Mouse (Mus musculus): ENCODE measurements around the gene Gemin5. TPM values are rescaled to one million over a fixed set of nuclear protein-coding genes. Genes with fewer than 3 reads are reported as not detected.
"Not testable (repeated sequence)": the region's sequence is repeated elsewhere in the genome, so short reads cannot be mapped to it uniquely, and the experiment has no call there.

Gene Gemin5
- total and polyA plus RNA-seq, 3 experiments: 19.6 to 43.9 (median 26.3) TPM

DNA sequence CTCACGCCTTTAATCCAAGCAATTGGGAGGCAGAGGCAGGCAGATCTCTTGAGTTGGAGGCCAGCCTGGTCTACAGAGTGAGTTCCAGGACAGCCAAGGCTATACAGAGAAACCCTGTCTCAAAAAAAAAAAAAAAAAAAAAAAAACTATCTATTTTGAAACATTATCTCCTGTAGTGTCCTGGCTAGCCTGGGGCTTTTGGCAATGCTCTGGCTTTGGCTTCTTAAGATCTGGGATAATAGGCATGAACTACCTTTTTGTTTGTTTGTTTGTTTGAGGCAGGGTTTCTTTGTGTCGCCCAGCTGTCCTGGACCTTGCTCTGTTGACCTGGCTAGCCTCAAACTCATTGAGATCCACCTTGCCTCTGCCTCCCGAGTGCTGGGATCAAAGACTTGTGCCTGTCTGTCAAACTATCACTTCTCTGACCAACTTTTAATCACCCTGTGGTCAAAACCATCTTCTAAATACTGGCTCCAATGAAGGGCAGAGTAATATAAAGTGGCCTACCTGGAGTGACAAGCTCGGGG lies 67.1 kb downstream of the Gemin5 start:
- no peak for TF ChIP-seq GATA2 (IDR thresholded peaks at IDR 0.05; ENCODE audit: borderline replicate concordance, low read depth, low read length)
- no peak for TF ChIP-seq CTCF (IDR thresholded peaks at IDR 0.05; ENCODE audit: low read depth, low read length)
- no peak for TF ChIP-seq TAL1 (conservative IDR thresholded peaks at IDR 0.05; ENCODE audit: low read depth, low read length)
- TF ChIP-seq GATA1 (IDR thresholded peaks at IDR 0.05; ENCODE audit: borderline replicate concordance, low read length): no peak
- no peak for TF ChIP-seq POLR2AphosphoS5 (IDR thresholded peaks at IDR 0.05; ENCODE audit: insufficient replicate concordance, low read depth, low read length)
- no peaks in the 10 kb centered on the region for H3K27me3 ChIP-seq (ENCODE audit: insufficient read depth, low read length)
- H3K36me3 ChIP-seq (replicated peaks): peaks cover 4% of the 10 kb centered on the region
- ATAC-seq (ENCODE audit: extremely low read depth, insufficient number of reproducible peaks, low FRiP score, poor library complexity, severe bottlenecking) (no peak), DNase-seq (ENCODE audit: low spot score) (no peak)
- H3K9me3 ChIP-seq (replicated peaks): no peaks in the 10 kb centered on the region
- H3K4me3 ChIP-seq (ENCODE audit: low read depth, low read length): no peak overlapping the region
- peaks cover 27% of the 10 kb centered on the region for H3K4me1 ChIP-seq (ENCODE audit: insufficient read depth, low read depth, low read length)

DNA sequence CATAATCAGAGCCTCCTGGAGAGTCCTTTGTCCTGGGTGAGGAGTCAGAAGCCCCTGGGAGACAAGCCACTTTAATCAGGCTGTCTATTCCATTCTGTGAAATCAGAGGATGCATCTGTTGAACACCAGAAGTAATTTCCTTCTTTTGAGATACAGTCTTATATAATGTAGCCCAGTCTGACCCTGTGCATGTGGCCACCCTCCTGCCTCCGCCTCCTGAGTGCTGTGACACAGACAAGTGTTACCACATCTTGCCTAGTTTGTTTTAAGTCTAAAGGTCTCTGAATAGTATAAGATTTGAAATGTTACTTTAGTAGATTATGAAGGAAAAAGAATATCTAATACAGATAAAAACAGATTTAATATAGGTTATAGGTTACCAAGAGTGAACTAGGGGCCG lies 68.3 kb downstream of the Gemin5 start:
- no peak for TF ChIP-seq GATA2 (IDR thresholded peaks at IDR 0.05; ENCODE audit: borderline replicate concordance, low read depth, low read length)
- no peak for TF ChIP-seq TAL1 (conservative IDR thresholded peaks at IDR 0.05; ENCODE audit: low read depth, low read length)
- no peak for TF ChIP-seq POLR2AphosphoS5 (IDR thresholded peaks at IDR 0.05; ENCODE audit: insufficient replicate concordance, low read depth, low read length)
- no peak for TF ChIP-seq GATA1 (IDR thresholded peaks at IDR 0.05; ENCODE audit: borderline replicate concordance, low read length)
- TF ChIP-seq CTCF (IDR thresholded peaks at IDR 0.05; ENCODE audit: low read depth, low read length): no peak
- H3K4me3 ChIP-seq (ENCODE audit: low read depth, low read length): no peak overlapping the region

DNA sequence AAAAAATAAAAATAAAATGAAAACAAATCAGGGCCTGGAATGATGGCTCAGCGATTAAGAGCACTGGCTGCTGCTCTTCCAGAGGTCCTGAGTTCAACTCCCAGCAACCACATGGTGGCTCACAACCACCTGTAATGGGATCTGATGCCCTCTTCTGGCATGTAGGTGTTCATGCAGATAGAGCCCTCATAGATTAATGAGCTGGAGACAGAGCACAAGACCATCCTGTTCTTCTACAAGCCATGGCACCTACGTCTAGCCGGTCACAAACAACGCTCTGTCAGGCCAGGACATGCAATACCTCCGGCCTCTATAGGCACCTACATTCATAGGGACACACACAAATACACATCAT lies 70.0 kb downstream of the Gemin5 start:
- not testable (repeated sequence) for ATAC-seq (ENCODE audit: extremely low read depth, insufficient number of reproducible peaks, low FRiP score, poor library complexity, severe bottlenecking); H3K9me3 ChIP-seq (replicated peaks); DNase-seq (ENCODE audit: low spot score); H3K36me3 ChIP-seq (replicated peaks); H3K27me3 ChIP-seq (ENCODE audit: insufficient read depth, low read length); H3K4me3 ChIP-seq (ENCODE audit: low read depth, low read length)
- peaks cover 25% of the 10 kb centered on the region for H3K4me1 ChIP-seq (ENCODE audit: insufficient read depth, low read depth, low read length)

More for the DNA sequence above, 68.3 kb downstream of the Gemin5 start:
- DNase-seq (ENCODE audit: low spot score) (no peak), ATAC-seq (ENCODE audit: extremely low read depth, insufficient number of reproducible peaks, low FRiP score, poor library complexity, severe bottlenecking) (no peak)
- Histone ChIP-seq H3K36me3 (replicated peaks) (no peaks in the 10 kb centered on the region), H3K4me1 (ENCODE audit: insufficient read depth, low read depth, low read length) (peaks cover 17% of the 10 kb centered on the region), H3K27me3 (ENCODE audit: insufficient read depth, low read length) (no peaks in the 10 kb centered on the region), H3K9me3 (replicated peaks) (no peaks in the 10 kb centered on the region)

- Histone ChIP-seq H3K36me3 (replicated peaks) (no peaks in the 10 kb centered on the region), H3K27me3 (ENCODE audit: insufficient read depth, low read length) (no peaks in the 10 kb centered on the region), H3K4me1 (ENCODE audit: insufficient read depth, low read depth, low read length) (peaks cover 25% of the 10 kb centered on the region), H3K9me3 (replicated peaks) (no peaks in the 10 kb centered on the region), H3K4me3 (ENCODE audit: low read depth, low read length) (no peak overlapping the region)
- no peak for DNase-seq (ENCODE audit: low spot score)
- TF ChIP-seq GATA2 (IDR thresholded peaks at IDR 0.05; ENCODE audit: borderline replicate concordance, low read depth, low read length) (no peak), TAL1 (conservative IDR thresholded peaks at IDR 0.05; ENCODE audit: low read depth, low read length) (no peak), POLR2AphosphoS5 (IDR thresholded peaks at IDR 0.05; ENCODE audit: insufficient replicate concordance, low read depth, low read length) (no peak), GATA1 (IDR thresholded peaks at IDR 0.05; ENCODE audit: borderline replicate concordance, low read length) (no peak), CTCF (IDR thresholded peaks at IDR 0.05; ENCODE audit: low read depth, low read length) (no peak)
- ATAC-seq (ENCODE audit: extremely low read depth, insufficient number of reproducible peaks, low FRiP score, poor library complexity, severe bottlenecking): no peak
Observed at GRCm38 (mm10) chr11:58097621-58098365, 70.5 kb downstream of the Gemin5 start.

- ATAC-seq (ENCODE audit: extremely low read depth, insufficient number of reproducible peaks, low FRiP score, poor library complexity, severe bottlenecking): no peak
- H3K27me3 ChIP-seq (ENCODE audit: insufficient read depth, low read length): no peaks in the 10 kb centered on the region
- DNase-seq (ENCODE audit: low spot score): no peak
- no peaks in the 10 kb centered on the region for H3K9me3 ChIP-seq (replicated peaks)
- H3K36me3 ChIP-seq (replicated peaks): no peaks in the 10 kb centered on the region
- H3K4me3 ChIP-seq (ENCODE audit: low read depth, low read length): no peak overlapping the region
- peaks cover 28% of the 10 kb centered on the region for H3K4me1 ChIP-seq (ENCODE audit: insufficient read depth, low read depth, low read length)
- no peak for TF ChIP-seq TAL1 (conservative IDR thresholded peaks at IDR 0.05; ENCODE audit: low read depth, low read length)
- no peak for TF ChIP-seq CTCF (IDR thresholded peaks at IDR 0.05; ENCODE audit: low read depth, low read length)
- no peak for TF ChIP-seq GATA2 (IDR thresholded peaks at IDR 0.05; ENCODE audit: borderline replicate concordance, low read depth, low read length)
- TF ChIP-seq GATA1 (IDR thresholded peaks at IDR 0.05; ENCODE audit: borderline replicate concordance, low read length): no peak
Observed at GRCm38 (mm10) chr11:58096821-58097620, 71.3 kb downstream of the Gemin5 start.

DNA sequence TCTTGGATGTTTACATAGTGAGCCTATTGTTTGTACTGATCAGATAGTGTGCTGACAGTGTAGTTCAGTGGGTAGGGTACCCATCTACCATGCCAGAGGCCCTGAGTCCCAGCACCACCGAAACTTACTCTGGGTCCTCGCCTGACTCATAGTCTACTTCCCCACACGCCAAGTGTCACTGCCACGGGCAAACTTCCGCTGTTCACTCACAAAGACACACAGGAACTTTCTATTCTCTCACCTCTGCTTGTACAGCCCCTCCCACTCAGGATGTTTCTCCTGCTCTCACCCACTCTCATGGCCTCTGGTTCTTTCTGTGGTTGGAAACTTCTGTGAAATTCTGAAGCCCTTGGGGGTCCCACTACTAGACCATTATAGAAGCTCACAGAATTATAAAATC lies 72.2 kb downstream of the Gemin5 start:
- DNase-seq (ENCODE audit: low spot score): no peak
- peaks cover 24% of the 10 kb centered on the region for H3K4me1 ChIP-seq (ENCODE audit: insufficient read depth, low read depth, low read length)
- H3K4me3 ChIP-seq (ENCODE audit: low read depth, low read length): no peak overlapping the region
- ATAC-seq (ENCODE audit: extremely low read depth, insufficient number of reproducible peaks, low FRiP score, poor library complexity, severe bottlenecking): no peak
- TF ChIP-seq GATA2 (IDR thresholded peaks at IDR 0.05; ENCODE audit: borderline replicate concordance, low read depth, low read length) (no peak), TAL1 (conservative IDR thresholded peaks at IDR 0.05; ENCODE audit: low read depth, low read length) (no peak), CTCF (IDR thresholded peaks at IDR 0.05; ENCODE audit: low read depth, low read length) (no peak), POLR2AphosphoS5 (IDR thresholded peaks at IDR 0.05; ENCODE audit: insufficient replicate concordance, low read depth, low read length) (no peak), GATA1 (IDR thresholded peaks at IDR 0.05; ENCODE audit: borderline replicate concordance, low read length) (no peak)
- H3K36me3 ChIP-seq (replicated peaks): no peaks in the 10 kb centered on the region
- no peaks in the 10 kb centered on the region for H3K27me3 ChIP-seq (ENCODE audit: insufficient read depth, low read length)
- no peaks in the 10 kb centered on the region for H3K9me3 ChIP-seq (replicated peaks)

Data from G1E (cell line).